Mouse (Mus musculus): ENCODE measurements around the gene Fam161a. TPM values are rescaled to one million over a fixed set of nuclear protein-coding genes. Genes with fewer than 3 reads are reported as not detected.

Gene Fam161a
- polyA plus RNA-seq (2012; rRNA removed; ENCODE audit: low replicate concordance): not detected in 2 replicates

GRCm38 (mm10) chr11:23007481-23008180 is at the start of gene Fam161a:
Gene Fam161a, plus strand, starts transcription at chr11:23007531.

GRCm38 (mm10) chr11:22971835-22972709 is 35.3 kb upstream of the Fam161a start, which contains the start of gene Zrsr1:
Gene Zrsr1, plus strand, starts transcription at chr11:22972005.

GRCm38 (mm10) chr11:22981984-22982757 is 25.2 kb upstream of the Fam161a start, which contains the start of the genes Gm28048 and Commd1:
Gene Gm28048, minus strand, starts transcription at chr11:22982090.
Gene Commd1, minus strand, starts transcription at chr11:22982382.

GRCm38 (mm10) chr11:22990393-22991126 is 16.8 kb upstream of the Fam161a start, which contains the start of gene Cct4:
Gene Cct4, plus strand, starts transcription at chr11:22990519.

Other genes with a start within 250 kb of the Fam161a start
- gene B3gnt2, start 146.6 kb upstream of the Fam161a start, polyA plus RNA-seq (2012; rRNA removed; ENCODE audit: low replicate concordance): 11.1 and 14.1 TPM in 2 replicates
- gene Zrsr1, start 35.5 kb upstream of the Fam161a start, polyA plus RNA-seq (2012; rRNA removed; ENCODE audit: low replicate concordance): 1.2 and 1.6 TPM in 2 replicates
- gene Gm28048, start 25.4 kb upstream of the Fam161a start, polyA plus RNA-seq (2012; rRNA removed; ENCODE audit: low replicate concordance): not detected in 2 replicates
- gene Commd1, start 25.1 kb upstream of the Fam161a start, polyA plus RNA-seq (2012; rRNA removed; ENCODE audit: low replicate concordance): 4.1 and 5.8 TPM in 2 replicates
- gene Cct4, start 17.0 kb upstream of the Fam161a start, polyA plus RNA-seq (2012; rRNA removed; ENCODE audit: low replicate concordance): 162 and 207 TPM in 2 replicates
- 1.9 TPM in 2 replicates for gene Xpo1, start 248.5 kb downstream of the Fam161a start, polyA plus RNA-seq (2012; rRNA removed; ENCODE audit: low replicate concordance)